Mouse (Mus musculus): ENCODE data around the gene Cacna2d3. TPM values are rescaled to one million over a fixed set of nuclear protein-coding genes. Genes with fewer than 3 reads are reported as not detected.

Gene Cacna2d3
- polyA plus RNA-seq, 1 experiment from 2014 or later: 42.0 TPM

- no peak overlapping the region for H3K27ac ChIP-seq
- H3K9ac ChIP-seq: no peak overlapping the region
- H3K27me3 ChIP-seq: peaks cover 7% of the 10 kb centered on the region; the same call in 1 of the 2 replicates
- H3K4me1 ChIP-seq (replicated peaks): peaks cover 5% of the 10 kb centered on the region
- H3K4me2 ChIP-seq: no peak overlapping the region
- WGBS: 83% methylated on average over 5 of the region's 5 CpGs
- no peak overlapping the region for H3K4me3 ChIP-seq
- ATAC-seq (ENCODE audit: low FRiP score): no peak
- no peaks in the 10 kb centered on the region for H3K36me3 ChIP-seq
- no peaks in the 10 kb centered on the region for H3K9me3 ChIP-seq
Measured at GRCm38 (mm10) chr14:29095431-29095830, 626.2 kb downstream of the Cacna2d3 start.

GRCm38 (mm10) chr14:29090074-29090473, 631.6 kb downstream of the Cacna2d3 start:
- Histone ChIP-seq H3K9me3 (no peaks in the 10 kb centered on the region), H3K4me2 (no peak overlapping the region), H3K27ac (no peak overlapping the region), H3K4me1 (replicated peaks) (peaks cover 21% of the 10 kb centered on the region; the same call in 1 of the 2 replicates), H3K27me3 (peaks cover 12% of the 10 kb centered on the region; the same call in 1 of the 2 replicates), H3K36me3 (no peaks in the 10 kb centered on the region), H3K4me3 (no peak overlapping the region), H3K9ac (no peak overlapping the region)
- ATAC-seq (ENCODE audit: low FRiP score): peak; percentile 63; the same call in 1 of the 2 replicates
- whole genome bisulfite sequencing: 4% methylated on average over 5 of the region's 5 CpGs

DNA sequence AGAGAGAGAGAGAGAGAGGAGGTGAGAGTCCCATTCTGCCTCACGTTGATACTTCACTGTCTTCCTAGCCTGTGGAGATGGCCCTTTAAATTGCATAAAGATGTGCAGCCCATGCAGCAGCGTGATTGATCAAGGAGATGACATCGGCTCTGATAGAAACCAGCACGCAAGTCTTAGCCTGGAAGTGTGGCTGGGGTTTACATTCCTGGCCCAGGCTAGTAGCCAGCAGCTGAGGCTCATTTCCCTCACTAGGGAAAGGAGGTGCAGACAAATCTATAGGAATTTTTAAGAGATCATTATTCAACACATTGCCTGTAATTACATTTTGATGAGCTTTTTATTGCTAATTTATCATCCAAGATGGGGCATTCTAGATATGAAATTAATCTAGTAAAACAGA, 635.1 kb downstream of the Cacna2d3 start:
- Histone ChIP-seq H3K4me2 (no peak overlapping the region), H3K27me3 (peaks cover 8% of the 10 kb centered on the region; the same call in 1 of the 2 replicates), H3K4me1 (replicated peaks) (peaks cover 21% of the 10 kb centered on the region; the same call in 1 of the 2 replicates), H3K36me3 (no peaks in the 10 kb centered on the region), H3K4me3 (no peak overlapping the region), H3K9ac (no peak overlapping the region), H3K9me3 (no peaks in the 10 kb centered on the region), H3K27ac (no peak overlapping the region)
- 32% methylated on average over 4 of the region's 4 CpGs for WGBS
- no peak for ATAC-seq (ENCODE audit: low FRiP score)

DNA sequence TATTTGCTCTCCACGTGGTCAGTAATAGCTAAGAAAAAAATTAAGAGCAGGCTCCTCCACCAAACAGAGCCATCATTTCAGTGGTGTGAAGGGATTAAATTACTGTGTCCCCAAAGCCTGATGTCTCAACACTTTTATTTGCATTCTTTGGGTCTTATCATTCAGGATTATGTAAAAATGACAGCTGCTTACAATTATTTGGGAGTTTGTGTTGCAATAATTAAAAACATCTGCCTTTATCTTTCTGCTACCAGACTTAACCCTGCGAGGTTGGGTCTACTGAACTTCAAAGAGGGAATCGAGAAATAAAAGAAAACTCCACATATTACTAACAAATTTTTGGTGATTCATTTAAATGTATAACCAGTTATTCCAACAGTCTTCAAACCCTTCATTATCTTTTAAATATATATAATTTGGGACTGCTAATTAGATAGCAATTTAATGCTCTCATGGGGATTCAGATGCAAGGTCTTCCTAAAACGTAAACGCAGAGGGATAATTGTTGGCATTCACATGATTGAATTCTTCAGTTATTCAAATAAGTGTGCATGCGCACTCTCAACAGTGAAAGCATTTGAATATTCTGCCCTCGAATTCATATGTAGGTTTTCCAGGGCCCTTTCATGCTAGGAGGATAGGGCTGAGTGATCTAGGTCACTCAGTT, 636.0 kb downstream of the Cacna2d3 start:
- no peak for ATAC-seq (ENCODE audit: low FRiP score)
- Histone ChIP-seq H3K9me3 (no peaks in the 10 kb centered on the region), H3K4me2 (no peak overlapping the region), H3K27ac (peak overlapping the region; percentile 30; the same call in 1 of the 2 replicates), H3K36me3 (no peaks in the 10 kb centered on the region), H3K4me1 (replicated peaks) (peaks cover 21% of the 10 kb centered on the region; the same call in 1 of the 2 replicates), H3K4me3 (no peak overlapping the region), H3K27me3 (peaks cover 7% of the 10 kb centered on the region; the same call in 1 of the 2 replicates), H3K9ac (no peak overlapping the region)
- WGBS: 60% methylated on average over 7 of the region's 7 CpGs

GRCm38 (mm10) chr14:29082171-29082570, 639.5 kb downstream of the Cacna2d3 start:
- peaks cover 13% of the 10 kb centered on the region; the same call in 1 of the 2 replicates for H3K4me1 ChIP-seq (replicated peaks)
- no peak overlapping the region for H3K4me3 ChIP-seq
- H3K4me2 ChIP-seq: no peak overlapping the region
- no peak overlapping the region for H3K27ac ChIP-seq
- 0 out of 2 replicates have a peak, but pooled peaks cover 1% of the 10 kb centered on the region for H3K27me3 ChIP-seq
- H3K9ac ChIP-seq: no peak overlapping the region
- ATAC-seq (ENCODE audit: low FRiP score): no peak
- no peaks in the 10 kb centered on the region for H3K36me3 ChIP-seq
- 93% methylated on average over 1 of the region's 1 CpGs for WGBS
- no peaks in the 10 kb centered on the region for H3K9me3 ChIP-seq

GRCm38 (mm10) chr14:29080630-29081029, 641.0 kb downstream of the Cacna2d3 start:
- no peaks in the 10 kb centered on the region for H3K4me1 ChIP-seq (replicated peaks)

GRCm38 (mm10) chr14:29080228-29080627, 641.4 kb downstream of the Cacna2d3 start:
- no peaks in the 10 kb centered on the region for H3K4me1 ChIP-seq (replicated peaks)
- no peaks in the 10 kb centered on the region for H3K9me3 ChIP-seq
- no peak overlapping the region for H3K27ac ChIP-seq
- ATAC-seq (ENCODE audit: low FRiP score): no peak
- no peak overlapping the region for H3K4me2 ChIP-seq
- WGBS: 86% methylated on average over 4 of the region's 4 CpGs
- no peaks in the 10 kb centered on the region for H3K36me3 ChIP-seq
- no peak overlapping the region for H3K4me3 ChIP-seq
- H3K27me3 ChIP-seq: 0 out of 2 replicates have a peak, but pooled peaks cover 3% of the 10 kb centered on the region
- H3K9ac ChIP-seq: no peak overlapping the region

More at GRCm38 (mm10) chr14:29080630-29081029, 641.0 kb downstream of the Cacna2d3 start:
- H3K4me2 ChIP-seq: no peak overlapping the region
- H3K9ac ChIP-seq: no peak overlapping the region
- no peak overlapping the region for H3K4me3 ChIP-seq
- no peak overlapping the region for H3K27ac ChIP-seq
- no peaks in the 10 kb centered on the region for H3K36me3 ChIP-seq
- H3K27me3 ChIP-seq: 0 out of 2 replicates have a peak, but pooled peaks cover 3% of the 10 kb centered on the region
- no peaks in the 10 kb centered on the region for H3K9me3 ChIP-seq
- no peak for ATAC-seq (ENCODE audit: low FRiP score)
- 87% methylated on average over 4 of the region's 4 CpGs for WGBS

- no peak overlapping the region for H3K4me2 ChIP-seq
- H3K4me3 ChIP-seq: no peak overlapping the region
- H3K27ac ChIP-seq: no peak overlapping the region
- no peak for ATAC-seq (ENCODE audit: low FRiP score)
- H3K4me1 ChIP-seq (replicated peaks): no peaks in the 10 kb centered on the region
- H3K9me3 ChIP-seq: no peaks in the 10 kb centered on the region
- 0 out of 2 replicates have a peak, but pooled peaks cover 6% of the 10 kb centered on the region for H3K27me3 ChIP-seq
- H3K36me3 ChIP-seq: no peaks in the 10 kb centered on the region
- H3K9ac ChIP-seq: no peak overlapping the region
- WGBS: 82% methylated on average over 3 of the region's 3 CpGs
Measured at GRCm38 (mm10) chr14:29077418-29077817, 644.2 kb downstream of the Cacna2d3 start.

GRCm38 (mm10) chr14:29073747-29074146, 647.9 kb downstream of the Cacna2d3 start:
- no peak for ATAC-seq (ENCODE audit: low FRiP score)
- H3K36me3 ChIP-seq: no peaks in the 10 kb centered on the region
- H3K9me3 ChIP-seq: no peaks in the 10 kb centered on the region
- H3K4me1 ChIP-seq (replicated peaks): no peaks in the 10 kb centered on the region
- H3K9ac ChIP-seq: no peak overlapping the region
- H3K27me3 ChIP-seq: 0 out of 2 replicates have a peak, but pooled peaks cover 6% of the 10 kb centered on the region
- H3K4me3 ChIP-seq: no peak overlapping the region
- H3K27ac ChIP-seq: 0 out of 2 replicates have a peak overlapping the region, but pooled peaks have one; percentile 8
- no peak overlapping the region for H3K4me2 ChIP-seq
- WGBS: 75% methylated on average over 4 of the region's 4 CpGs

DNA sequence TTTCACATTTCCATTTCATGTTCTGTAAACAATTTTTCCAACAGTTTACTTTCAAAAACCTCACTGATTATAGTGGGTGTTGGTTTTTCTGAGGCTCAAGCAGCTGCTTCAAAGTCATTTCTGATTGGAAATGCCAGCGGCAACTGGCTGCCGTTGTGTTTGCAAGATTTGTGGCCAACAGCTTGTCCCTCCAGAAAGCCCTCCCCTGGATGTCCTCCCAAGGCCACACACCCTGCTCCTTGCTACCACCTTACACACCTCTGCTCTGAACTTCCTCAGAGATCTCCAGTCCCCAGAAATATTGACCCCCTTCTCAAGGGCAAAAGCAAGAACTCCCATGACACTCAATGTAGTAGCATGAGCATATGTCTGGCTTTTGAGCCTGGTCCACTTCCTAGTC, 659.0 kb downstream of the Cacna2d3 start:
- WGBS: 96% methylated on average over 2 of the region's 2 CpGs
- Histone ChIP-seq H3K27ac (no peak overlapping the region), H3K27me3 (no peaks in the 10 kb centered on the region), H3K9me3 (no peaks in the 10 kb centered on the region), H3K4me3 (no peak overlapping the region), H3K4me1 (replicated peaks) (no peaks in the 10 kb centered on the region), H3K36me3 (no peaks in the 10 kb centered on the region), H3K4me2 (no peak overlapping the region), H3K9ac (no peak overlapping the region)
- no peak for ATAC-seq (ENCODE audit: low FRiP score)

- no peak overlapping the region for H3K27ac ChIP-seq
- H3K27me3 ChIP-seq: no peaks in the 10 kb centered on the region
- 91% methylated on average over 1 of the region's 1 CpGs for WGBS
- no peak for ATAC-seq (ENCODE audit: low FRiP score)
- H3K4me2 ChIP-seq: no peak overlapping the region
- H3K9ac ChIP-seq: no peak overlapping the region
- no peaks in the 10 kb centered on the region for H3K4me1 ChIP-seq (replicated peaks)
- H3K4me3 ChIP-seq: no peak overlapping the region
- no peaks in the 10 kb centered on the region for H3K9me3 ChIP-seq
- H3K36me3 ChIP-seq: no peaks in the 10 kb centered on the region
Measured at GRCm38 (mm10) chr14:29061491-29061890, 660.2 kb downstream of the Cacna2d3 start.

- Histone ChIP-seq H3K4me1 (replicated peaks) (no peaks in the 10 kb centered on the region), H3K4me2 (no peak overlapping the region), H3K27me3 (no peaks in the 10 kb centered on the region), H3K9ac (no peak overlapping the region), H3K36me3 (no peaks in the 10 kb centered on the region), H3K4me3 (no peak overlapping the region), H3K27ac (no peak overlapping the region), H3K9me3 (no peaks in the 10 kb centered on the region)
- ATAC-seq (ENCODE audit: low FRiP score): no peak
Measured at GRCm38 (mm10) chr14:29060679-29061078, 661.0 kb downstream of the Cacna2d3 start.
